Mouse (Mus musculus): Measurements from ENCODE around the gene Stra8. TPM values are rescaled to one million over a fixed set of nuclear protein-coding genes. Genes with fewer than 3 reads are reported as not detected.
A peak's percentile ranks its signal among the peaks of the same experiment; 100 is the strongest.

Gene Stra8
- not detected for total RNA-seq (2021)
- long read RNA-seq, experiment 1, result 0 reads
- long read RNA-seq, experiment 2, result 0 reads

GRCm38 (mm10) chr6:34919956-34920355, at the start of gene Stra8:
Gene Stra8, plus strand, starts transcription at chr6:34920163.
- no peak for DNase-seq

DNA sequence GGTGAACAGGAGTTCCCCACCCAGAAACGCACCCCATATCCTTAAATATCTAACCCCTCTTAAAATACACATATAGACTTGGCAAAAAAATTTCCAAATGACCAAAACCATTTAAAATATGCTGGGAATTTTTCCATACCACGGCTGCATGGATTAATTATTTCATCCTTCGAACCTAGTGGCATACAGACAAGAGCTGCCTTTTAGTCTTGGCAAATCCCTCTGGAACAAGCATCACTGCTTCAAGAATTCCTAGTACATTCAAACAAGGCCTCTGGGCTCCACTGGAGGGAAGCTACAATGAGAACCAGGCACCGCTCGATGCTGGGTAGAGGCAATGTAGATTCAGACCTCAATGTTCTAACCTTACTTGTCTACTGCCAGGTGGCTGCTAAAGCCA, 49.2 kb upstream of the Stra8 start:
- DNase-seq, result no peak

- no peak for DNase-seq
Measured at GRCm38 (mm10) chr6:34871929-34872328, 48.0 kb upstream of the Stra8 start.

DNA sequence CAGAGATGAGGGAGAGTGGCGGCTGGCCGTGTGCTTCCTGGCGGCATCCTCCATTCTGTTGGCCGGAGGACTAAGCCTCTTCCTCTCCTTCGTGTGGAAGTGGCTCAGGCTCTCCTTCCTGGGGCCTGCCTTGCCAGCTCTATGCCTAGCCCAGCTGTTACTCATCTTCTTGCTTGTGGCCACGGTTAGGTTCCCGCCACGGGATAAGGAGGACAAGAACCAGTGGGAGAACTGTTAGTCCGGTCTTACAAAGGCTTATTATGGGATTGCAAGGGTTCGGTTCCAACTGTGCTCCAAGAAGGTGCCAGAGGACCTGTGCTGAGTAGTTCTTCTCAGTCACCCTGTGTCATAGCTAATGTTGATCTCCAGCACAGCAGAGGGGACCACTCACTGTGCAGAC, 47.1 kb upstream of the Stra8 start:
- no peak for DNase-seq

- peak; percentile 81 for DNase-seq
Measured at GRCm38 (mm10) chr6:34874101-34874921, 45.7 kb upstream of the Stra8 start.

DNA sequence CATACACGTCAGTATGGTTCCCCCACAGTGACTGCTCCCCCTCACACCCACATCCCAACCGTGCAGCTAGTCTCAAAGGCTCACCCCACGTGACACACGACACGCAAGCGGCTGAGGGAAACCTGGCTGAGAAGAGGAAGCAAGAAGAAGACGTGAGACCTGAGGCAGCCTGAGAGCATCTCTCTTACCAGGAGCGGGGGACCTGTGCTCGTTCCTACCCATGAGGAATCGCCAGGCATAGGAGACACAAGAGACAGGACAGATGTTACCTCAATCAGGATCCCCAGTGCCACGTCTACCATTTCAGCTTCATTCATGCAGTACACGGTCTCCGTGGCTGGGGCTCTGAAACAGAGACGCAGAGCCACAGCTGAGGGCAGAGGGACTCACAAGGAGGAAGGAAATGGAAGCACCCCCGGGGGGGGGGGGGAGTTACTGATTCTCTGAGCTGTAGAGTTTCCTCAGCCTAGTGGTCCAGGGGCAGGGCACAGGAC, 44.6 kb upstream of the Stra8 start:
- DNase-seq, result no peak

GRCm38 (mm10) chr6:34875966-34876834, 43.8 kb upstream of the Stra8 start:
- DNase-seq, result peak; percentile 4

GRCm38 (mm10) chr6:34876835-34877156, 43.2 kb upstream of the Stra8 start:
- DNase-seq, result no peak

- DNase-seq, result peak; percentile 96
Measured at GRCm38 (mm10) chr6:34877509-34878321, 42.2 kb upstream of the Stra8 start, which contains the start of gene Cyren. Gene Cyren, minus strand, starts transcription at chr6:34878060.

DNA sequence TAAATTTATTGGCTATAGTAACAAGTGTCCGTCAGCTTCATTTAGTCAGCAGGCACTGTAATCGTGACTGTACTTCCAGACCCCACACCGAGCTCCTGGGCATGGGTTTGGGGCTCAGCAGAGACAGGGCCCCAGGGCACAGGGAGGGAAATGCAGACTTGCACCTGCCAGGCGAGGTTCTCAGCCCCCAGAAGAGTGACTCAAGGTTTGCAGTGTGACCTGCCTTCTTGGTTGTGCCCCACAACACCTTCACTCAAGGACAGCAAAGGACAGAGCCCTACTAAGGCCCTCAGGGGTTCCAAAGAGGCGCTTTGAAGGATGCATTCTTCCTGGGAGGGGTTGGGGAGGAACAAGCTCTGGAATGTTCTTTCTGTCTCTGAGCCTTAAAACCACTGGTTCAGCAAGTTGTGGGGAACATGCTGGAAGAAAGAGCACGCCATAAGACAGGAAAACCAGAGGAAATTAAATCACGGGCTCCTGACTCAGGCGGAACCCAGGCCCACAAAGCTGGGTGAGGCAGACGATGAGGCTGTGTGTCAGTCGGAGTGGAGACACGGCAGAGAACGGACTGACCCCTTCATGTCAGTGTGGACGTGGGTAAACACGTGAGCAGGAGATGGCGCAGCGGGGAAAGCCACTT, 40.7 kb upstream of the Stra8 start:
- DNase-seq, result no peak

DNA sequence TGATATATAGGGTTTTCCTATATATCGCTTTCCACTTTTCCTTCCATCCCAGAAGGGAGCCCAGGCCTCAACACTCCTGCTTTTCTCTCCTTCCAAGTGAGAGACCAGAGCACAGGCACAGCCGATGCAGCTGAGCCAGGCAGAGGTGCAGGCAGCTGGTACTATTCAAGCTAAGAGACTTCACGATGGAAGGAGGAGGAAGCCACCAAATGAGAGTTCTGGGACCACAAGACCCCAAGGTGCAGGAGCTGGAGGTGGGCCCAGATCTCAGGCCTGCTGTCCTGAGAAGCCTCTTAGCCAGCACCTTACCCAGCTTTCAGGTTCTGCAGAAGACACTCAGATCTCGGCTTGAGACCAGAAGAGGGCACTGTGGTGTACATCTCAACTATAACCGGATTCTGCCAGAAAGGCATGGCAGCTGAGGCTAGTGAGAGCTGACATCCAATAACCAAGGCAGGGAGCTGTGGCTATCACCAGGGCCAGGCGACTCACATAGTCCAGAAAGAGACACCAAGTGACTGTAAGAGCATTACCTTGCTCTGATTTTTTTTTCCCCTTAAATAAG, 40.0 kb upstream of the Stra8 start:
- no peak for DNase-seq

DNA sequence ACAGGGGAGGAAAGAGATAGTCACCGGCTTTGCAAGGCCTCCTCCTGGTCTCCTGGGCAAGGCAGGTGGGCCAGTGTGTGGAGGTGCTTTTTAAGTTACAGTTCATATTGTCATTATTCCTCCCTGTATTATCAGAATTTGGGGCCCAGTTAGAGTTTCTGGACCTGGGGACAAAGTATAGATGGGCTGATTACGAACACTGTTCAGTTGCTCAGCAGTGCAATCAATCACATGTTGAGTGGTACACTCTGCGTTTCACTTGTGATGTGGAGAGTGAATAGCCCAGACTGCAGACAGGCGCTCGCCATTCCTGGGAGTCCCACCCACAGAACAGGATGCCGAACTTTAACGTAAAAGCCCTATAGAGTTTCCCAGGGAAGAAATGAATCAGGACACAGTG, 35.2 kb upstream of the Stra8 start:
- no peak for DNase-seq

DNA sequence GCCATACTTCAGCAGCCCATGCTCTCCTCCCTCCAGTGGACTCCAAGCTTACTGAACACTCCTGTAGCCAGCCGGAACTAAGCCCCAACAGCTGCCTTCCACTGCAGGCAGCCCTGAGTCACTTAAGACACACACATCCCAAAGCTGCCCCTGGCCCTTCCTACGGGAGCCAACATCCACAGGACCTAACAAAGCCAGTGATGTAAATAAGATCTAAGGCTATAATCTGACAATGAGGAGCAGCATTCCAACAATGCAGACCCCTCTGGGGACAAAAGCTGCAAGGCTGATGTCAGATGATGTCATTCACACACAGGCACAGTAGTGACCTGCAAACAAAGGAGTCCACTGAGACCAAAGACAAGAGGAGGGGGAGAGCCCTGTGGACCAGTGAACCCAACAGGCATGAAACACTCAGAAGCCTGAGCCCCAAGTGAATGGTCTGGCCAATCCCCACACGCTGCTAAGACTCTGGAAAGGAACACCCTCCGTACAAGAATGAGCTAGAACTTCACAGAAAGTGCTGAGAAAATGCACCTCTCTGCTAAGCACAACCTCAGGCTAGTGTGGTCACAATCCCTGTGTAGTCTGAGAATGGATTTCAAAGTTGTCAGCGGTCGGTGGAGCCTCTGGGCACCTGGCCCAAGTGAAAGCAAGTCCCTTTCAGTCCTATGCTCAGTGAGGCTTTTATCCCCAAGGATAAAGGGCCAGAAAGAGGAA, 32.7 kb upstream of the Stra8 start:
- no peak for DNase-seq

DNA sequence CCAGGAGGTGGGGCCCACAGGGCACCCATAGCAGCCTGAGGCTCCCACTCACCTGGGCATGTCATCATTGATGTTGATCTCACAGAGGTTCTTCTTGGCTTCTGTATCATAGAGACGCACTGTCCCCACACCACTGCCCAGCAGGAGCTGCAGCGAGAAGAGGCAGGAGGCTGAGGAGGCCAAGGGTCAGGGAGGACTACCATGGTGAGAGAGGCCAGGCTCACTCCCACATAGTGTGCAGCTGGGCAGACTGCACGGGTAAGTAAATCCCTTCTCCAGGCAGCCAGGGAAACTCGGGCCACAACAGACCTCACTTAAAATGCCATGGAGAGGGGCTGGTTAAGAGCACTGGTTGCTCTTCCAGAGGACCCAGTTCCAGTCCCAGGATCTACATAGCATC, 30.8 kb upstream of the Stra8 start:
- DNase-seq, result no peak

- DNase-seq, result no peak
Measured at GRCm38 (mm10) chr6:34895569-34895968, 24.4 kb upstream of the Stra8 start.

DNA sequence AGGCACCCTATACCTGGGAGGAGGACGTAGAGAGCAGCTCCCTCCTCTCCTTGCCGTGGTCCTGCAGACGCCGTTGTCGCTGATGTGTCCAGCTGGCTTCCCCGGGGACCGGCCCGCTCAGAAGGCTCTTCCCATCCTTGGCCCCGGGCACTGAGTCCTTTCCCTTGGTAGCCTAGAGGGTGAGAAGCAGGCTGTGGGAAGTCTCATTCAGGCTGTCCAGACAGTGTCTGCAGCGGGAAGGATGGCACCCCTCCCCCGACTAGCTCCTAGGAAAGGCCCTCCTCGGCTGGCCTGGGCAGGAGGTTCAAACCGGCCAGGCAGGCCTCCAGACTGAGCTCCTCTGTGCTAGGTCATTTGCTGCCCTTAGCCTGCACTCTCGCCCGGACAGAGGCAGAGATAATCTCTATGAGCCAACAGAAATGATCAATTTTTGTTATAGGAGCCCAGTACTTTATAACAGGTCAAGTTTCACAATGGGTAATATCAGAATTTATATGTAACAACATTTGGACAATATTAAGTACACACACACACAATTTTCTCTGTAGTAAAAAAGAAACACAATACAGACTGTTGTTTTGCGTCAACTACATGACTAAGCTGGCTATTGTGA, 23.7 kb upstream of the Stra8 start:
- DNase-seq, result no peak

- no peak for DNase-seq
Measured at GRCm38 (mm10) chr6:34899127-34899526, 20.8 kb upstream of the Stra8 start.

- no peak for DNase-seq
Measured at GRCm38 (mm10) chr6:34900990-34901389, 19.0 kb upstream of the Stra8 start.

DNA sequence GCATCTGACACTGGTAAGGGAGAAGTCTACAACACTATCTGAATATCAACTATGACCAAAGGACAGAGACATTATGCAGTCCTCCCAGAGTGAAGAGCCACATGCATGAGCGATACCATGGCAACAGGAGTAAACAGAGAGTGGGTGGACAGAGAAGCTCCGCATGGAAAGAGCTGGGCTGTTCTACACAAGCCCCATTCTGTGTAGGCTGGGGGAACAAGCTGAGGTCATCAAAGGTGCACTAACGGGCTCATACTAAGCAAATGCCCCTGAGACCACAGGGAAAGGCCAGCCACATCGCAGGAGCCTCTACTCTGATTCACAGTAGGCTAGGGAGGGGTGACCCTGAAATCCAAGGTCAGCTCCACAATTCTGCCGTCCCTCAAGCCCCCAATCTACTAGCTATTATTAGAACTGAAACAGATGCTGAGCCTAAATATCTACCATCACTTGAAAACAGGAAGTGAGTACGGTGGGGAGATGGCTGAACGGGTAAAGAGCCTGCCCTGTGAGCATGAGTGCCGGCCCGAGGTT, 18.0 kb upstream of the Stra8 start:
- DNase-seq, result no peak

- DNase-seq, result no peak
Measured at GRCm38 (mm10) chr6:34902578-34902977, 17.4 kb upstream of the Stra8 start.

Data from gastrocnemius, postnatal 25 days (tissue).